Mouse (Mus musculus) ZHBTc4 (cell line): ENCODE data around the gene Sod1.
A peak's percentile ranks its signal among the peaks of the same experiment; 100 is the strongest.

Source experiments
- DNase-seq: peaks from one replicate; pipeline ENCODE4 v3.0.0-alpha.2; 2011; ENCODE audit warnings: low read depth, low spot score

The Sod1 gene

GRCm38 (mm10) chr16:90220026-90220891 is at the start of gene Sod1:
Gene Sod1 (plus strand): TSS chr16:90220754.
- DNase-seq, result peak; percentile 98

- DNase-seq, result no peak
Measured at GRCm38 (mm10) chr16:90171416-90171815, 49.1 kb upstream of the Sod1 start.

GRCm38 (mm10) chr16:90176472-90176871 is 44.1 kb upstream of the Sod1 start:
- peak; percentile 53 for DNase-seq

- DNase-seq, result no peak
Measured at GRCm38 (mm10) chr16:90177425-90177824, 43.1 kb upstream of the Sod1 start.

- no peak for DNase-seq
Measured at GRCm38 (mm10) chr16:90178404-90178803, 42.1 kb upstream of the Sod1 start.

GRCm38 (mm10) chr16:90179892-90180291 is 40.7 kb upstream of the Sod1 start:
- no peak for DNase-seq

- no peak for DNase-seq
Measured at GRCm38 (mm10) chr16:90180975-90181374, 39.6 kb upstream of the Sod1 start.

- no peak for DNase-seq
Measured at GRCm38 (mm10) chr16:90181673-90182072, 38.9 kb upstream of the Sod1 start.

- no peak for DNase-seq
Measured at GRCm38 (mm10) chr16:90184135-90184534, 36.4 kb upstream of the Sod1 start.

- DNase-seq, result peak; percentile 92
Measured at GRCm38 (mm10) chr16:90185928-90186588, 34.5 kb upstream of the Sod1 start.

- peak; percentile 76 for DNase-seq
Measured at GRCm38 (mm10) chr16:90187453-90187852, 33.1 kb upstream of the Sod1 start.

GRCm38 (mm10) chr16:90191289-90191688 is 29.3 kb upstream of the Sod1 start:
- DNase-seq, result no peak

GRCm38 (mm10) chr16:90193719-90194118 is 26.8 kb upstream of the Sod1 start:
- no peak for DNase-seq

GRCm38 (mm10) chr16:90196688-90197240 is 23.8 kb upstream of the Sod1 start:
- no peak for DNase-seq

- DNase-seq, result peak; percentile 92
Measured at GRCm38 (mm10) chr16:90197337-90197973, 23.1 kb upstream of the Sod1 start.

- no peak for DNase-seq
Measured at GRCm38 (mm10) chr16:90198626-90199025, 21.9 kb upstream of the Sod1 start.

GRCm38 (mm10) chr16:90199174-90199573 is 21.4 kb upstream of the Sod1 start:
- no peak for DNase-seq

GRCm38 (mm10) chr16:90202140-90202539 is 18.4 kb upstream of the Sod1 start:
- DNase-seq, result no peak

- no peak for DNase-seq
Measured at GRCm38 (mm10) chr16:90203226-90203962, 17.2 kb upstream of the Sod1 start.

GRCm38 (mm10) chr16:90204868-90205267 is 15.7 kb upstream of the Sod1 start:
- DNase-seq, result no peak

- no peak for DNase-seq
Measured at GRCm38 (mm10) chr16:90208996-90209395, 11.6 kb upstream of the Sod1 start.
